Mouse (Mus musculus) intestine, postnatal 0 days (tissue): Measurements from ENCODE around the gene Rae1. TPM values are rescaled to one million over a fixed set of nuclear protein-coding genes. Genes with fewer than 3 reads are reported as not detected.

Experiments used
- ATAC-seq: fragments of 200-750 bp; cut with Nextera tagmentation; 2 replicates; pipeline ENCODE4 v1.8.0; 2017; ENCODE audit warnings: mild to moderate bottlenecking, moderate TSS enrichment, moderate library complexity
- H3K27ac ChIP-seq: fragments of 300-500 bp; sonication (generic); 2 replicates; pipeline ENCODE4 v1.5.1; 2014; ENCODE audit warnings: mild to moderate bottlenecking, low read depth, low read length, moderate library complexity
- H3K27me3 ChIP-seq: fragments of 300-500 bp; sonication (generic); replicated peaks from 2 replicates; pipeline ENCODE4 v1.6.1; 2014; ENCODE audit warnings: low read length, mixed read lengths; ENCODE audit not compliant: control insufficient read depth, insufficient read depth
- H3K36me3 ChIP-seq: fragments of 300-500 bp; sonication (generic); 2 replicates; pipeline ENCODE4 v1.6.1; 2014; ENCODE audit warnings: mild to moderate bottlenecking, moderate library complexity; ENCODE audit not compliant: control insufficient read depth, insufficient read depth
- H3K4me1 ChIP-seq: fragments of 300-500 bp; sonication (generic); replicated peaks from 2 replicates; pipeline ENCODE4 v1.6.1; 2014; ENCODE audit warnings: antibody characterized with exemption, low read length, mixed read lengths; ENCODE audit not compliant: control insufficient read depth, insufficient read depth
- H3K4me2 ChIP-seq: fragments of 300-500 bp; sonication (generic); replicated peaks from 2 replicates; pipeline ENCODE4 v1.6.1; 2014; ENCODE audit warnings: low read depth, mild to moderate bottlenecking, moderate library complexity
- H3K4me3 ChIP-seq: fragments of 300-500 bp; sonication (generic); 2 replicates; pipeline ENCODE4 v1.5.1; 2014; ENCODE audit warnings: low read depth, low read length
- H3K9ac ChIP-seq: fragments of 300-500 bp; sonication (generic); 2 replicates; pipeline ENCODE4 v1.6.1; 2014; ENCODE audit warnings: mild to moderate bottlenecking, low read depth, low read length
- H3K9me3 ChIP-seq: fragments of 300-500 bp; sonication (generic); 2 replicates; pipeline ENCODE4 v1.6.1; 2016; ENCODE audit warnings: mixed run types; ENCODE audit not compliant: control insufficient read depth
- CTCF ChIP-seq: sonication (generic); IDR thresholded peaks from 2 replicates; pipeline ENCODE4 v1.5.1; 2016; ENCODE audit warnings: low read depth, mild to moderate bottlenecking, control low read depth, antibody characterized with exemption, moderate library complexity
- WGBS: fragments of 180-500 bp; shearing (Covaris S2); extraction: QIAGEN DNeasy Blood & Tissue Kit; methylation state at CpG from one replicate; pipeline ENCODE4 v1.1.7; 2014; 5-methylcytosine and 5-hydroxymethylcytosine counted together
- polyA plus RNA-seq: library from polyadenylated mRNA; unstranded; fragments of >200 nt; fragmentation: Nextera tagmentation; extraction: Ambion mirVana; gene quantifications from 2 replicates; pipeline ENCODE4 v1.2.1, GENCODE M21; 2015

Rae1 gene
- polyA plus RNA-seq, 1 experiment from 2014 or later = 63.5 TPM

- WGBS = 58% methylated on average over 15 of the region's 15 CpGs
- Histone ChIP-seq H3K4me3 (no peak overlapping the region), H3K27me3 (no peaks in the 10 kb centered on the region), H3K4me2 (no peak overlapping the region), H3K27ac (0 out of 2 replicates have a peak overlapping the region, but pooled peaks have one; percentile 5), H3K9me3 (no peaks in the 10 kb centered on the region), H3K36me3 (no peaks in the 10 kb centered on the region), H3K4me1 (0 out of 2 replicates have a peak, but pooled peaks cover 3% of the 10 kb centered on the region), H3K9ac (no peak overlapping the region)
- no peak for TF ChIP-seq CTCF
- no peak for ATAC-seq
Measured at GRCm38 (mm10) chr2:173046582-173047297, 46.8 kb downstream of the Rae1 start.

DNA sequence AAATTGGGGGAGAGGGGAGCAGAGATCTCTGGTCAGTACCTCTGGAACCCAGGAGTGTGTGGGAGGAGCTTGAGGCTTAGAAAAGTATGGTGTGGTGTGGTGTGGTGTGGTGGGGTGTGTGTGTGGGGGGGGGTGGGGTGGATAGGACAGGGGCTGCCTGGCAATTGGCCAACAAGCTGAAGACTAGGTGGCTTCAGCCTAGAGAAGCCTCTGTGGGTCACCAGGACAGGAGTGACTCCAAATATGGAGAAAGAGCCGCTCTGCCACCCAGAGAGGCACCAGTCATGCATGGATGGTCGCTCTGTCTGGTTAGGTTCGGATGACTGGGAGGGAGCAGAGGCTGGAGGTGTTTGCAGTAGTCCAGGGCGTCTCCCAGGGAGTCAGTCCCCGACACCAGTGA, 47.6 kb downstream of the Rae1 start:
- ATAC-seq = no peak
- H3K4me3 ChIP-seq = no peak overlapping the region
- no peak for TF ChIP-seq CTCF
- no peak overlapping the region for H3K9ac ChIP-seq
- 0 out of 2 replicates have a peak, but pooled peaks cover 3% of the 10 kb centered on the region for H3K4me1 ChIP-seq
- no peaks in the 10 kb centered on the region for H3K27me3 ChIP-seq
- no peaks in the 10 kb centered on the region for H3K9me3 ChIP-seq
- no peak overlapping the region for H3K27ac ChIP-seq
- H3K36me3 ChIP-seq = no peaks in the 10 kb centered on the region
- H3K4me2 ChIP-seq = no peak overlapping the region
- WGBS = 83% methylated on average over 5 of the region's 5 CpGs

GRCm38 (mm10) chr2:173048041-173048745, 48.3 kb downstream of the Rae1 start:
- Histone ChIP-seq H3K9ac (no peak overlapping the region), H3K4me3 (no peak overlapping the region), H3K9me3 (no peaks in the 10 kb centered on the region), H3K4me2 (no peak overlapping the region), H3K36me3 (no peaks in the 10 kb centered on the region), H3K27ac (no peak overlapping the region), H3K27me3 (no peaks in the 10 kb centered on the region), H3K4me1 (0 out of 2 replicates have a peak, but pooled peaks cover 3% of the 10 kb centered on the region)
- no peak for ATAC-seq
- WGBS = 70% methylated on average over 17 of the region's 17 CpGs
- TF ChIP-seq CTCF = no peak

GRCm38 (mm10) chr2:173049231-173049630, 49.3 kb downstream of the Rae1 start:
- H3K27ac ChIP-seq = no peak overlapping the region
- no peaks in the 10 kb centered on the region for H3K27me3 ChIP-seq
- H3K4me3 ChIP-seq = no peak overlapping the region
- H3K9me3 ChIP-seq = no peaks in the 10 kb centered on the region
- 0 out of 2 replicates have a peak, but pooled peaks cover 3% of the 10 kb centered on the region for H3K4me1 ChIP-seq
- no peak overlapping the region for H3K4me2 ChIP-seq
- TF ChIP-seq CTCF = no peak
- no peak overlapping the region for H3K9ac ChIP-seq
- 81% methylated on average over 3 of the region's 3 CpGs for WGBS
- no peak for ATAC-seq
- H3K36me3 ChIP-seq = no peaks in the 10 kb centered on the region

DNA sequence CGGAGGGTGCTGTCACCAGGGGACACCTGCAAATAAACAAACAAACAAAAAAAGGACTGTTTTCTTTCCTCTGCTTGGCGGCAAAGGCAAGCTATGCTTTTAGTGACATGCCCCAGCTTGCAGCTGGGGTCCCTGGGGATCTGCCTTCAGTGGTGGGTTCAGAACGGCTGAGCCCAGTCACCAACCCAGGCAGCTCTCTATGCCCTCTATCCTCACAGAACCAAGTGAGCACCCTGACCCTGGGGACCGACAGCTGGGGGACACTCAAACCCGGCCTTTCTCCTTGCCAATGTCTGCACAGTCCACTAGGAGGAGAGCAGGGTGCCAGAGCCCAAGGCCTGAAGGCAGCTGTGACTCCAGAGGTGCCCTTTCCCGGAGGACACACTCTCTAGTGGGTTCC, 49.9 kb downstream of the Rae1 start:
- ATAC-seq = no peak
- Histone ChIP-seq H3K4me2 (no peak overlapping the region), H3K27ac (no peak overlapping the region), H3K27me3 (no peaks in the 10 kb centered on the region), H3K36me3 (no peaks in the 10 kb centered on the region), H3K9ac (no peak overlapping the region), H3K9me3 (no peaks in the 10 kb centered on the region), H3K4me1 (0 out of 2 replicates have a peak, but pooled peaks cover 3% of the 10 kb centered on the region), H3K4me3 (no peak overlapping the region)
- TF ChIP-seq CTCF = peak; percentile 25
- WGBS = 71% methylated on average over 6 of the region's 6 CpGs

GRCm38 (mm10) chr2:173050604-173051382, 50.9 kb downstream of the Rae1 start:
- no peak overlapping the region for H3K4me2 ChIP-seq
- H3K36me3 ChIP-seq = no peaks in the 10 kb centered on the region
- 39% methylated on average over 8 of the region's 8 CpGs for WGBS
- no peak overlapping the region for H3K27ac ChIP-seq
- H3K9ac ChIP-seq = no peak overlapping the region
- H3K27me3 ChIP-seq = no peaks in the 10 kb centered on the region
- TF ChIP-seq CTCF = peak; percentile 47
- H3K9me3 ChIP-seq = no peaks in the 10 kb centered on the region
- no peak overlapping the region for H3K4me3 ChIP-seq
- peak; percentile 87 for ATAC-seq
- 0 out of 2 replicates have a peak, but pooled peaks cover 3% of the 10 kb centered on the region for H3K4me1 ChIP-seq
